Mouse (Mus musculus): Measurements from ENCODE around the gene Zfp60. TPM values are rescaled to one million over a fixed set of nuclear protein-coding genes. Genes with fewer than 3 reads are reported as not detected.
"Not testable (repeated sequence)": the region's sequence is repeated elsewhere in the genome, so short reads cannot be mapped to it uniquely, and the experiment has no call there.

Zfp60 gene
- total RNA-seq, 1 experiment from 2014 or later = 13.0 TPM

GRCm38 (mm10) chr7:27756351-27757047 lies 25.3 kb downstream of the Zfp60 start:
- ATAC-seq (replicated peaks in 1 of 2; ENCODE audit: insufficient read depth in 1 of 2, low FRiP score in 2 of 2, low TSS enrichment in 1 of 2, low read depth in 1 of 2, poor library complexity in 2 of 2, severe bottlenecking in 2 of 2) = no peak

- ATAC-seq (replicated peaks in 1 of 2; ENCODE audit: insufficient read depth in 1 of 2, low FRiP score in 2 of 2, low TSS enrichment in 1 of 2, low read depth in 1 of 2, poor library complexity in 2 of 2, severe bottlenecking in 2 of 2) = no peak
Observed at GRCm38 (mm10) chr7:27757048-27757375, 25.8 kb downstream of the Zfp60 start.

- no peak for ATAC-seq (replicated peaks in 1 of 2; ENCODE audit: insufficient read depth in 1 of 2, low FRiP score in 2 of 2, low TSS enrichment in 1 of 2, low read depth in 1 of 2, poor library complexity in 2 of 2, severe bottlenecking in 2 of 2)
Observed at GRCm38 (mm10) chr7:27765176-27765886, 34.1 kb downstream of the Zfp60 start.

- no peak for ATAC-seq (replicated peaks in 1 of 2; ENCODE audit: insufficient read depth in 1 of 2, low FRiP score in 2 of 2, low TSS enrichment in 1 of 2, low read depth in 1 of 2, poor library complexity in 2 of 2, severe bottlenecking in 2 of 2)
Observed at GRCm38 (mm10) chr7:27789306-27789705, 58.1 kb downstream of the Zfp60 start.

GRCm38 (mm10) chr7:27793865-27794264 lies 62.7 kb downstream of the Zfp60 start:
- ATAC-seq (replicated peaks in 1 of 2; ENCODE audit: insufficient read depth in 1 of 2, low FRiP score in 2 of 2, low TSS enrichment in 1 of 2, low read depth in 1 of 2, poor library complexity in 2 of 2, severe bottlenecking in 2 of 2) = not testable (repeated sequence)

- ATAC-seq (replicated peaks in 1 of 2; ENCODE audit: insufficient read depth in 1 of 2, low FRiP score in 2 of 2, low TSS enrichment in 1 of 2, low read depth in 1 of 2, poor library complexity in 2 of 2, severe bottlenecking in 2 of 2) = no peak
Observed at GRCm38 (mm10) chr7:27794566-27794965, 63.4 kb downstream of the Zfp60 start.

GRCm38 (mm10) chr7:27797906-27798811 lies 67.0 kb downstream of the Zfp60 start:
- no peak for ATAC-seq (replicated peaks in 1 of 2; ENCODE audit: insufficient read depth in 1 of 2, low FRiP score in 2 of 2, low TSS enrichment in 1 of 2, low read depth in 1 of 2, poor library complexity in 2 of 2, severe bottlenecking in 2 of 2)

GRCm38 (mm10) chr7:27801137-27801536 lies 69.9 kb downstream of the Zfp60 start:
- ATAC-seq (replicated peaks in 1 of 2; ENCODE audit: insufficient read depth in 1 of 2, low FRiP score in 2 of 2, low TSS enrichment in 1 of 2, low read depth in 1 of 2, poor library complexity in 2 of 2, severe bottlenecking in 2 of 2) = no peak

- ATAC-seq (replicated peaks in 1 of 2; ENCODE audit: insufficient read depth in 1 of 2, low FRiP score in 2 of 2, low TSS enrichment in 1 of 2, low read depth in 1 of 2, poor library complexity in 2 of 2, severe bottlenecking in 2 of 2) = no peak
Observed at GRCm38 (mm10) chr7:27802986-27803385, 71.8 kb downstream of the Zfp60 start.

Other genes starting within 250 kb of the Zfp60 start
- 23.3 and 25.8 TPM in 2 replicates for gene Sertad1, start 244.5 kb upstream of the Zfp60 start, total RNA-seq (2017)
- 1.1 and 1.5 TPM in 2 replicates for gene Prx, start 232.1 kb upstream of the Zfp60 start, total RNA-seq (2017)
- 0.31 TPM in 1 of 2 replicates, not detected in the other for gene Hipk4, start 208.1 kb upstream of the Zfp60 start, total RNA-seq (2017)
- gene Pld3, start 178.2 kb upstream of the Zfp60 start, total RNA-seq (2017) = 15.2 and 18.9 TPM in 2 replicates
- 4.8 and 7.4 TPM in 2 replicates for gene 2310022A10Rik, start 178.2 kb upstream of the Zfp60 start, total RNA-seq (2017)
- 56.0 and 63.1 TPM in 2 replicates for gene Akt2, start 139.8 kb upstream of the Zfp60 start, total RNA-seq (2017)
- gene Ttc9b, start 77.5 kb upstream of the Zfp60 start, total RNA-seq (2017) = not detected in 2 replicates
- gene Map3k10, start 56.8 kb upstream of the Zfp60 start, total RNA-seq (2017) = 3.6 and 5.9 TPM in 2 replicates
- gene Zfp607b, start 42.0 kb upstream of the Zfp60 start, total RNA-seq (2017) = 1.4 and 1.5 TPM in 2 replicates
- gene Zfp626, start 75.8 kb downstream of the Zfp60 start, total RNA-seq (2017) = 9.0 and 10.3 TPM in 2 replicates
- gene Zfp59, start 107.2 kb downstream of the Zfp60 start, total RNA-seq (2017) = 8.5 and 10.4 TPM in 2 replicates
- gene Zfp607a, start 126.1 kb downstream of the Zfp60 start, total RNA-seq (2017) = 7.0 and 14.1 TPM in 2 replicates
- gene Zfp974, start 198.1 kb downstream of the Zfp60 start, total RNA-seq (2017) = 10.1 and 15.3 TPM in 2 replicates
- 18.0 and 23.6 TPM in 2 replicates for gene Zfp780b, start 247.8 kb downstream of the Zfp60 start, total RNA-seq (2017)